Mouse (Mus musculus): ENCODE results near the gene Slc23a4. TPM values are rescaled to one million over a fixed set of nuclear protein-coding genes. Genes with fewer than 3 reads are reported as not detected.

Gene Slc23a4
- polyA plus RNA-seq (2017; shearing (Covaris generic)): 0.73 TPM

DNA sequence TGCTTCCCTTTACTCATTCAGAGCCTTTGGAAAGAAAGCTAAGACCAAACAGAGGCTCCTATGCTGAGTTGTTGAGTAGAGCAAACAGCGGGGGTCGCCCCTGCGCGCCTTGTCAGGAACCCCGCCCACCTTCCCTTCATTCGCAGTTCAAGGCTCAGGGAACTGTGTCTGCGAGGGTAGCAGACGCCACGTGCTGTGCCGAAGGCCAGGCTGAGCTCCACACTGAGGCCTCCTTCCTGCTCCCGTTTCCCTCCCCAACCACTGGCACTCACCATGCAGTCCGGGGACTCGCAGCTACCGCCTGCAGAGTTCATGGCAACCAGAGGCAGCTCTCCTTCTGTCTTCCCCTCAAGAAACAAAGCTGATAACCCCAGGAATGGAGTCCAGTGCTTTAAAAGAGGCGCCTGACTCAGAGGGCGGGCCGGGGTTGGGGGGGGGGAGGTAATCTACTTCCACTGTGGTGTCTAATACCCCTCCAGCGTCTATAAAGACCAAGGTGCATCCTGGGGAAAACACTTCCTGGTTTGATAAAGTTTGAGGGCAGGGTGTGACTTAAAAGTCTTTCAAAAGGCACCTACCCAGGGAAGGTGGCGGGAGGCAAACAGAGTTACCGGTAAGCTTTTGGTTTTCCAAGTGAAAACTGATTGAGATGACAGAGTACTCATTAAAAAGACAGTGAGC lies at the start of gene Slc23a4:
Slc23a4 (minus strand) TSS at position 324 of the 681 bp plus-strand sequence.

DNA sequence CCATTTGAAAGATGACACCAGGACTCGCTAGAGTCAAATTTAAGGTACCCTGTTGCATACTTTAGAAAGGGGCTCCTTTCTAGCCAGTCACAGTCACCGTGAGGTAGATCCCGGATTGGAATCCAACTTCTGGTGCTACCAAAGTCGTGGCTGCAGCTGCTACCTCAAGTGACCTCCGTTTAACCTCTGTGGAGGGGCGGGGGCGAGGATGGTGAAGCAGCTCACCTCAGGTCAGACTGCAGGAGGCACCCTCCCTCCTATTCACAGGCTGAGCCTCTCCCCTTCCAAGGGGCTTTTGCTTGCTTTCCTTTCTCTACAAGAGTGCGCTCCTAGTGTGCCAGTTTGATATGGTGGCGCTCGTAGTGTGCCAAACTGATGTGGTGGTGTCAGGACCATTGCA lies 68.2 kb downstream of the Slc23a4 start, which contains the start of gene Stra8:
Stra8 (plus strand) TSS at position 208 of the 400 bp plus-strand sequence.

GRCm38 (mm10) chr6:34910371-34911219 lies 77.6 kb downstream of the Slc23a4 start, which contains the start of gene Wdr91:
Gene Wdr91 (minus strand): TSS chr6:34910876.

Other genes starting within 250 kb of the Slc23a4 start
- gene Agbl3, start 208.0 kb downstream of the Slc23a4 start, polyA plus RNA-seq (2017; shearing (Covaris generic)): 1.4 TPM
- 5.7 TPM for gene Tmem140, start 125.3 kb downstream of the Slc23a4 start, polyA plus RNA-seq (2017; shearing (Covaris generic))
- 1.3 TPM for gene Cyren, start 110.3 kb downstream of the Slc23a4 start, polyA plus RNA-seq (2017; shearing (Covaris generic))
- gene Wdr91, start 77.5 kb downstream of the Slc23a4 start, polyA plus RNA-seq (2017; shearing (Covaris generic)): 32.2 TPM
- gene Stra8, start 68.2 kb downstream of the Slc23a4 start, polyA plus RNA-seq (2017; shearing (Covaris generic)): not detected
- 58.7 TPM for gene Cnot4, start 145.3 kb upstream of the Slc23a4 start, polyA plus RNA-seq (2017; shearing (Covaris generic))
- 31.2 TPM for gene Nup205, start 189.0 kb upstream of the Slc23a4 start, polyA plus RNA-seq (2017; shearing (Covaris generic))

All from naive thymus-derived CD4-positive, alpha-beta T cell, adult 5 months (primary cell).